Mouse (Mus musculus): ENCODE measurements around the gene Spata31d1a. TPM values are rescaled to one million over a fixed set of nuclear protein-coding genes. Genes with fewer than 3 reads are reported as not detected.
A peak's percentile ranks its signal among the peaks of the same experiment; 100 is the strongest.

The Spata31d1a gene
- polyA plus RNA-seq, 1 experiment from 2014 or later = not detected

- H3K9ac ChIP-seq (replicated peaks; ENCODE audit: low read length) = peak overlapping the region; percentile 37; the same call in 1 of the 2 replicates
- peak overlapping the region; percentile 73 for H3K4me3 ChIP-seq (ENCODE audit: low read depth, low read length)
- 0% methylated on average over 3 of the region's 3 CpGs for WGBS
- H3K27ac ChIP-seq (replicated peaks; ENCODE audit: low read depth, low read length) = no peak overlapping the region
- H3K27me3 ChIP-seq (ENCODE audit: control insufficient read depth, insufficient read depth, low read length) = no peaks in the 10 kb centered on the region
- no peaks in the 10 kb centered on the region for H3K9me3 ChIP-seq (replicated peaks; ENCODE audit: control insufficient read depth, low read length)
- peak; percentile 69 for DNase-seq (ENCODE audit: low spot score)
- no peak for ATAC-seq (replicated peaks; ENCODE audit: insufficient number of reproducible peaks, low FRiP score, low TSS enrichment, low read depth)
- H3K36me3 ChIP-seq (replicated peaks; ENCODE audit: control insufficient read depth, insufficient read depth, low read depth, low read length) = no peaks in the 10 kb centered on the region
- H3K4me2 ChIP-seq (ENCODE audit: low read depth, low read length) = peak overlapping the region; percentile 28
- H3K4me1 ChIP-seq (ENCODE audit: control insufficient read depth, insufficient read depth, low read length) = no peaks in the 10 kb centered on the region
Observed at GRCm38 (mm10) chr13:59674215-59674614, 35.9 kb downstream of the Spata31d1a start.

DNA sequence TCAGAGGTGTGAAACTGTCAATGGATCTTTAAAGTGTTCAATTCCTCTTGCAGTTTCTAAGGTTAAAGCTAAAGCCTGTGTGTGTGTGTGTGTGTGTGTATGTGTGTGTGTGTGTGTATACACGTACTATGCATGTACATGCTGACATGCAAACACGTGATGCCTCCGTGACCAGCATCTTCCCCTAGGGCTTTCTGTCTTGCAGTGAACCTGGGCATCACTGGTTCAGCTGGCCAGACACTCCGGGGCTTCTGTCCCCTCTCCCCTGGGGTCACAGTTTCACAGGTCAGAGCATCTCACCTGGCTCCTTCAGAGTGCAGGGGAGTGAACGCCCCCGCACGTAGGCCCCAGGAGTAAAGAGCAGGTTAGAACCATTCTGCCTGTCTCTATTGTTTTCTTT lies 36.5 kb downstream of the Spata31d1a start:
- H3K27ac ChIP-seq (replicated peaks; ENCODE audit: low read depth, low read length) = no peak overlapping the region
- no peaks in the 10 kb centered on the region for H3K27me3 ChIP-seq (ENCODE audit: control insufficient read depth, insufficient read depth, low read length)
- ATAC-seq (replicated peaks; ENCODE audit: insufficient number of reproducible peaks, low FRiP score, low TSS enrichment, low read depth) (no peak), DNase-seq (ENCODE audit: low spot score) (no peak)
- no peaks in the 10 kb centered on the region for H3K4me1 ChIP-seq (ENCODE audit: control insufficient read depth, insufficient read depth, low read length)
- H3K9ac ChIP-seq (replicated peaks; ENCODE audit: low read length) = peak overlapping the region; percentile 58
- 34% methylated on average over 7 of the region's 7 CpGs for WGBS
- H3K4me3 ChIP-seq (ENCODE audit: low read depth, low read length) = peak overlapping the region; percentile 22
- peak overlapping the region; percentile 41 for H3K4me2 ChIP-seq (ENCODE audit: low read depth, low read length)
- no peaks in the 10 kb centered on the region for H3K36me3 ChIP-seq (replicated peaks; ENCODE audit: control insufficient read depth, insufficient read depth, low read depth, low read length)
- H3K9me3 ChIP-seq (replicated peaks; ENCODE audit: control insufficient read depth, low read length) = no peaks in the 10 kb centered on the region

- no peaks in the 10 kb centered on the region for H3K27me3 ChIP-seq (ENCODE audit: control insufficient read depth, insufficient read depth, low read length)
- no peak overlapping the region for H3K27ac ChIP-seq (replicated peaks; ENCODE audit: low read depth, low read length)
- ATAC-seq (replicated peaks; ENCODE audit: insufficient number of reproducible peaks, low FRiP score, low TSS enrichment, low read depth) (no peak), DNase-seq (ENCODE audit: low spot score) (no peak)
- H3K4me1 ChIP-seq (ENCODE audit: control insufficient read depth, insufficient read depth, low read length) = no peaks in the 10 kb centered on the region
- no peak overlapping the region for H3K4me2 ChIP-seq (ENCODE audit: low read depth, low read length)
- no peak overlapping the region for H3K4me3 ChIP-seq (ENCODE audit: low read depth, low read length)
- WGBS = 64% methylated on average over 6 of the region's 6 CpGs
- no peak overlapping the region for H3K9ac ChIP-seq (replicated peaks; ENCODE audit: low read length)
- H3K9me3 ChIP-seq (replicated peaks; ENCODE audit: control insufficient read depth, low read length) = no peaks in the 10 kb centered on the region
- H3K36me3 ChIP-seq (replicated peaks; ENCODE audit: control insufficient read depth, insufficient read depth, low read depth, low read length) = no peaks in the 10 kb centered on the region
Observed at GRCm38 (mm10) chr13:59672248-59672647, 37.9 kb downstream of the Spata31d1a start.

GRCm38 (mm10) chr13:59671521-59671920 lies 38.6 kb downstream of the Spata31d1a start:
- Histone ChIP-seq H3K4me2 (ENCODE audit: low read depth, low read length) (no peak overlapping the region), H3K27me3 (ENCODE audit: control insufficient read depth, insufficient read depth, low read length) (no peaks in the 10 kb centered on the region), H3K4me3 (ENCODE audit: low read depth, low read length) (no peak overlapping the region), H3K36me3 (replicated peaks; ENCODE audit: control insufficient read depth, insufficient read depth, low read depth, low read length) (no peaks in the 10 kb centered on the region), H3K4me1 (ENCODE audit: control insufficient read depth, insufficient read depth, low read length) (no peaks in the 10 kb centered on the region), H3K9ac (replicated peaks; ENCODE audit: low read length) (no peak overlapping the region), H3K9me3 (replicated peaks; ENCODE audit: control insufficient read depth, low read length) (no peaks in the 10 kb centered on the region), H3K27ac (replicated peaks; ENCODE audit: low read depth, low read length) (no peak overlapping the region)
- ATAC-seq (replicated peaks; ENCODE audit: insufficient number of reproducible peaks, low FRiP score, low TSS enrichment, low read depth) (no peak), DNase-seq (ENCODE audit: low spot score) (no peak)
- 76% methylated on average over 2 of the region's 2 CpGs for WGBS

GRCm38 (mm10) chr13:59669946-59670345 lies 40.2 kb downstream of the Spata31d1a start:
- ATAC-seq (replicated peaks; ENCODE audit: insufficient number of reproducible peaks, low FRiP score, low TSS enrichment, low read depth) (no peak), DNase-seq (ENCODE audit: low spot score) (no peak)
- Histone ChIP-seq H3K36me3 (replicated peaks; ENCODE audit: control insufficient read depth, insufficient read depth, low read depth, low read length) (no peaks in the 10 kb centered on the region), H3K9me3 (replicated peaks; ENCODE audit: control insufficient read depth, low read length) (no peaks in the 10 kb centered on the region), H3K9ac (replicated peaks; ENCODE audit: low read length) (no peak overlapping the region), H3K4me2 (ENCODE audit: low read depth, low read length) (no peak overlapping the region), H3K4me3 (ENCODE audit: low read depth, low read length) (no peak overlapping the region), H3K4me1 (ENCODE audit: control insufficient read depth, insufficient read depth, low read length) (no peaks in the 10 kb centered on the region), H3K27ac (replicated peaks; ENCODE audit: low read depth, low read length) (no peak overlapping the region), H3K27me3 (ENCODE audit: control insufficient read depth, insufficient read depth, low read length) (no peaks in the 10 kb centered on the region)
- 90% methylated on average over 10 of the region's 10 CpGs for WGBS

GRCm38 (mm10) chr13:59668501-59669093 lies 41.5 kb downstream of the Spata31d1a start:
- no peak overlapping the region for H3K4me3 ChIP-seq (ENCODE audit: low read depth, low read length)
- ATAC-seq (replicated peaks; ENCODE audit: insufficient number of reproducible peaks, low FRiP score, low TSS enrichment, low read depth) (no peak), DNase-seq (ENCODE audit: low spot score) (no peak)
- H3K4me1 ChIP-seq (ENCODE audit: control insufficient read depth, insufficient read depth, low read length) = no peaks in the 10 kb centered on the region
- H3K9me3 ChIP-seq (replicated peaks; ENCODE audit: control insufficient read depth, low read length) = no peaks in the 10 kb centered on the region
- no peaks in the 10 kb centered on the region for H3K27me3 ChIP-seq (ENCODE audit: control insufficient read depth, insufficient read depth, low read length)
- no peaks in the 10 kb centered on the region for H3K36me3 ChIP-seq (replicated peaks; ENCODE audit: control insufficient read depth, insufficient read depth, low read depth, low read length)
- no peak overlapping the region for H3K9ac ChIP-seq (replicated peaks; ENCODE audit: low read length)
- 83% methylated on average over 11 of the region's 11 CpGs for WGBS
- H3K27ac ChIP-seq (replicated peaks; ENCODE audit: low read depth, low read length) = no peak overlapping the region
- no peak overlapping the region for H3K4me2 ChIP-seq (ENCODE audit: low read depth, low read length)

GRCm38 (mm10) chr13:59667763-59668162 lies 42.4 kb downstream of the Spata31d1a start:
- H3K36me3 ChIP-seq (replicated peaks; ENCODE audit: control insufficient read depth, insufficient read depth, low read depth, low read length) = no peaks in the 10 kb centered on the region; the same call in 1 of the 2 replicates
- 91% methylated on average over 5 of the region's 5 CpGs for WGBS
- no peak for ATAC-seq (replicated peaks; ENCODE audit: insufficient number of reproducible peaks, low FRiP score, low TSS enrichment, low read depth)
- H3K9ac ChIP-seq (replicated peaks; ENCODE audit: low read length) = no peak overlapping the region
- no peak for DNase-seq (ENCODE audit: low spot score)
- no peaks in the 10 kb centered on the region for H3K27me3 ChIP-seq (ENCODE audit: control insufficient read depth, insufficient read depth, low read length)
- H3K4me3 ChIP-seq (ENCODE audit: low read depth, low read length) = no peak overlapping the region
- H3K4me2 ChIP-seq (ENCODE audit: low read depth, low read length) = no peak overlapping the region
- H3K9me3 ChIP-seq (replicated peaks; ENCODE audit: control insufficient read depth, low read length) = no peaks in the 10 kb centered on the region
- no peak overlapping the region for H3K27ac ChIP-seq (replicated peaks; ENCODE audit: low read depth, low read length)
- no peaks in the 10 kb centered on the region for H3K4me1 ChIP-seq (ENCODE audit: control insufficient read depth, insufficient read depth, low read length)

DNA sequence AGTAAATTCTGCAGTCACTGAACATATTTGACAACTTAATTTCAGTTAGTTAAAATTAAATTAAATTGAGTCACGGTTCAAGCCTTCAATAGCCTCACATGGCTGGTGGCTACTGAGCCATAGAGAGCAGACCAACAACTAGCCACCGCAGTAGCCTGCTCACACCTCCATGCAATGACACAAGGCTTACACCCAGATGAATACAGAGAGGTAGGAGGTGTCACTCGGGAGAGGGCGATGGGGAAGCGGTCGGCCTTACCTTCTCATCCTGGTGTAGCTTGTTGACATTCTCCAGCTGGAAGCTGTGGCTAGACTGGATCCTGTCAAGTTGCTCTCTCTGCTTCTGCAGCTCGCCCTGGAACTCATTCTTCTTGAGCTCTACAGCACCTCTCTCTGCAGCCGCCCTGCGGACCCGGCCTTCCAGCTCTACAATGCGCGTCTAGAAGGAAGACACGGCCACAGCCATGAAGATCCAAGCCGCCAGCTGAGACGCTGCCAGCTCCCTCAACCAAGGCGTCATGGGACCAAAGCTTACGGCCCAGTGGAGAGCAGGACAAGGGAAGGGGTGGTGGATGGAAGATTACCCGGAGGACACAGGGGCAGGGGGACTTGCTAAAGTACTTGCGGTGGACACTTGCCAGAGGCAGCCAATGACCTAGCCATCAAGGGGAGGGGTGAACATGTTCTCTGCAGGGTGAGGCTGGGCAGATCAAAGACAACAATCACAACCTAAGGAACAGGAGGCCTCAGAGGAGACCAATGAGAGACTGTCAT lies 46.0 kb downstream of the Spata31d1a start:
- Histone ChIP-seq H3K4me1 (ENCODE audit: control insufficient read depth, insufficient read depth, low read length) (no peaks in the 10 kb centered on the region), H3K4me2 (ENCODE audit: low read depth, low read length) (no peak overlapping the region), H3K4me3 (ENCODE audit: low read depth, low read length) (no peak overlapping the region), H3K36me3 (replicated peaks; ENCODE audit: control insufficient read depth, insufficient read depth, low read depth, low read length) (peaks cover 2% of the 10 kb centered on the region), H3K27me3 (ENCODE audit: control insufficient read depth, insufficient read depth, low read length) (no peaks in the 10 kb centered on the region), H3K9ac (replicated peaks; ENCODE audit: low read length) (no peak overlapping the region), H3K27ac (replicated peaks; ENCODE audit: low read depth, low read length) (no peak overlapping the region), H3K9me3 (replicated peaks; ENCODE audit: control insufficient read depth, low read length) (no peaks in the 10 kb centered on the region)
- ATAC-seq (replicated peaks; ENCODE audit: insufficient number of reproducible peaks, low FRiP score, low TSS enrichment, low read depth) (no peak), DNase-seq (ENCODE audit: low spot score) (no peak)
- 94% methylated on average over 19 of the region's 19 CpGs for WGBS
